Mouse (Mus musculus) urinary bladder, adult 18-20 months (tissue): ENCODE results near the gene Dnhd1.
A peak's percentile ranks its signal among the peaks of the same experiment; 100 is the strongest.
"Not testable (repeated sequence)": the region's sequence is repeated elsewhere in the genome, so short reads cannot be mapped to it uniquely, and the experiment has no call there.

Source experiments
- DNase-seq, 2 experiments: peaks; one replicate each; pipeline ENCODE4 v3.0.0; 2022; ENCODE audit warnings: low spot score in 2 of 2, mixed read lengths in 2 of 2

The Dnhd1 gene

DNA sequence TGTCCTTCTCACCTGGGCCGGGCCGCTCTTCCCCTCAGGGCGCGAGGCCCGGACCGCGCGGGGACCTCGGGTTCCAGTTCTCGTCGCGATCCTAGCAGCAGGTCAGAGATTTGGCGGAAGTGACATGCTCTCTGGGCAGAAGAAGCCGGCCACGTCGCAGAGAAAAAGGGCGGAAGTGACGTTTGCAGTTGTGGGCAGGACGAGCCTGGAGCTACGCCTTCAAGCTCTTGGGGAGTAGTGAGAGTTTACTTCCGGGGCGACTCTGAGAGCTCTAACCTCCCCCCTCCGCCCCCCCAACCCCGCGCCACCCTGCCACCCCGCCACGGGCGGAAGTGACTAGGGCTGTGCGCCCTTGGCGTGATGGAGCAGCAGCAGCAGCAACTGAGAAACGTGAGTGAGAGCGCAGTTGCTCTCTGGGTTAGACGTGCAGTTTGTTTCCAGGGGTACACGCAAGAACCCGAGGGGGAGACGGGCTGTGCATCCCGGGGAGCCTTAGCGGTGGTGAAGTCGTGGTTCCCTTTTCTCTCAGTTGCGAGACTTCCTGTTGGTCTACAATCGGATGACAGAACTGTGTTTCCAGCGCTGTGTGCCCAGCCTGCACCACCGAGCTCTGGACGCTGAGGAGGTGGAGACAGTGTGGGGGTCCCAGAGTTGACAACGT is 10.3 kb upstream of the Dnhd1 start, which contains the start of the genes Arfip2 and Gm45799:
Arfip2 (minus strand) TSS at position 184 of the 661 bp plus-strand sequence.
Gm45799 (plus strand) TSS at position 320 of the 661 bp plus-strand sequence.
- DNase-seq: peak; percentile 91 to 97

DNA sequence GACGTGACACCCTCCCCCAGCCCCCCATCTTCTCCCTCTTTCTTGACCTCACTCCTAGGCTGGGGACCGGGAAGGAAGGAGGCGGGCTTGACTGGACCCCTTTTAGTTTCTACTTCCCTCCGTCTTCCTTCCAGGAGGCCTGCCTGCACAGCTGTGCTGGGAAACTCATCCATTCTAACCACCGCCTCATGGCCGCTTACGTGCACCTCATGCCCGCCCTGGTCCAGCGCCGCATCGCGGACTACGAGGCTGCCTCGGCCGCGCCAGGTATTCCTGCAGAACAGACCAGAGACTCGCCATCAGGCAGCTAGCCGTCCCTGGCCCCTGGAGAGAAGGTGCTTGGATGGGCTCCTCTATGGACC is 9.8 kb upstream of the Dnhd1 start:
- DNase-seq: peak in 1 of 2 experiments; percentile 33

DNA sequence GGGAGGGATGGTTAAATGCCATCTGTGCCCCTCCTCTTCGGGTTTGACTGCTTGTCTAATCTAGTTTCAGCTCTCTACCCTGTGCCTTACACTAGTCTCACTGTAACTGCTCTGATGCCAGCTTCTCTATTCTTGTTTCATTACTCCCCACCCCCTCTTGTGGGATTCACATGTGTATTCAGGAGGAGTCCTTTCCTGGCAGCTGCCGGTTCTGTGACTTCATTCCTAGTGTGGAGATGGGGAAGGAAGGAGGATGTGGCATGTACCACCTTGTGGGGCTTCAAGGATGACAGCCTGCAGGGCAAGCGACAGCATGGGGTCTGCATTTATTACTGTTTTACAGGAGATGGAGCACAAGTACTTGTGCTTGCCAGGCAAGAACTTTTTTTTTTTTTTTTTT is 8.7 kb upstream of the Dnhd1 start:
- DNase-seq: no peak

DNA sequence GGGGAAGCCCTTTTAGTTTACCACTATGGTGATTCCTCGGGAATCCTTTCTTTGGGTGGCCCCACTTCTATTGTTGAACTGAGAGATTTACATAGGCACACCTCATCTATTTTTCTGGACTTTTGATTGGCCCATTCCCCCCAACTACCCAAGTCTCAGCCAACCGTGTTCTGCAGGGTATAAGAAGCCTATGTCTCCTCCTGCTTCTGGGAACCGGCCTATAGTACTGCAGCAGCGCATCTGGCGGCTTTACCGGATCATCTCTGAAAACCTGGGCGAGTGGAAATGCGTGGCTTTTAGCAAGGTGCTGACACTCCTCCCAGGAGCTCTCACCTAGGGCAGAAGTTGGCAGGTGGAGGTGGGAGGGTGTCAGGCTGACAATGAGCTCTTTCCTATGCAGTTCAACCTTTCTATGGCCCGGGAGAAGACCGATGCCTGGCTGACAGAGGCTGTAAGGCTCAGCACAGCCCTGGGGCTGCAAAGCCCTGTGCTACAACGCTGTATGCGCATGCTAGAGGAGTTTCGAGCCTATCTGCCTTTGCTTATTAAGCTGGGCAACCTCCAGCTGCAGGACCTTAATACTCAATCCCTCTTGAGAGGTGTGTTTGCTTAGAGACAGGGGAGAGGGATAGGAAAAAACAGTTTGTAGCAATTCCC is 35.0 kb downstream of the Dnhd1 start:
- DNase-seq: no peak

DNA sequence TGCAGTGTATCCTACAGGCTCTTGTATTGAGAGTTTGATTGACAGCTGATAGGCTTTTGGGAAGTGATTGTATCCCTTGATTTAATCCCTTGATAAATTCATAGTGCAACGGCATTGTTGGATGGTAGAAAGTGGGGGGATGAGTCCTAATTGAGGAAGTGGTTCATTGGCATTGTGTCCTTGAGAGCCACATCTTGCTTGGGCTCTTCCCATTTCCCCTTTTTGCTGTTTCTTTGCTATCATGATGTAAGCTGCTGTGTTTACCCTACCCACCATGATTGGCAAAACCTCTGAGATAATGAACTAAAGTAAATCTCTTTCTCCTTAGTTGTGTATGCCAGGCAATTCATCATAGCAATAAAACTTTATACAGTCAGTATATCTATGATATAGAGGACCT is 40.2 kb downstream of the Dnhd1 start:
- no peak for DNase-seq

DNA sequence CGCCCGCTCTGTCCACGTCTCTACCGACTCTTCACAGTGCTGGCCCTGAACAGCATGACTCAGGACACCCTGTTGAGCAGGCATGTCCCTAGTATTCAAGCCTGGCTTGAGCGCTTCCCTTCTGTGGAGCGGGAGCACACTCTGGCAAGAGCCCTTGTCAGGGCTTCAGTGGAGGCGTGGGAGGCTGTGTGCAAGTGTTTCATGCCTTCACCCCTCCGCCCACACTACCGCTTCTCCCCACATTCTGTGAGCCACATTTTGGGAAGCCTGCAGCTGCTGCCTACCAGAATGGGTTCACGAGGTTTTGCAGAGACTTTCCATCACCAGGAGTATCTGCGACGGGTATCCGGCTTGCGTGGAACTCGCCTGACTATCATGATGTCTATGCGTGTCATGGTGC is 52.6 kb downstream of the Dnhd1 start:
- no peak for DNase-seq

DNA sequence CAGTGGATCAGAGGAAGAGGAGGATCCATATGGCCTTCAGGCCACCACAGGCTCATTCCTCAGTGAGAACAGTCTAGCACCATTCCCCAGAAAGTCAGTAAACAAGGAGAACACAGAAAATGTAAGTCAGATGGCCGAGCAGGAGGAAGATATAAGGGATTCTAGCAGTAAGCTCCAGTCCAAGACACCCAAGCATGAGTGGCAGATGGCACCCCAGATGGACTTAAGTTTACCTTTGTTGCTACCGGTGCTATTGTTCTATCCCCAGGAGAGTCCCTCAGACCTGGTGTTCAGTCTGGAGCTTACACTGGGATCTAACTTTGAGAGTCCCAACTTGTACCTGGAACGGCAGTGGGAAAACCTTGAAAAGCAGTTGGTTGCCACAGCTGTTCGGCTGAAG is 53.2 kb downstream of the Dnhd1 start:
- no peak for DNase-seq

DNA sequence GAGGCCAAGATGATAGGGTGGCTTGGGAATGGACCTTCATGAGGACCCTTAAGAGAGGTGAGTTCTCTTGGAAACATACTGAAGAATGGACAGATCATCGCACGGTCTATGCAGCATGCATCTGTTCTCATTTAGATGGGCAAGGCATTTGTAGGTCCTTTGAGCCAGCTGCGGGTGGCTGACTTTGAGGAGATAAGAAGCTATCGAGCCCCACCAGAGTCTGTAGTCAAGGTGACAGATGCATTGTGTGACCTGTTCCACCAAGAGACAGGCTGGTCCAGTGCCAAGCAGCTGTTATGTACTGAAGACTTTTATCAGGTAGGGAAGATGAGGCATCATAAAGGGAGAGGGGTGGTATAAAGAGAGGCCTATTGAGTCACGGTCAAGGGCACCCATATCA is 58.1 kb downstream of the Dnhd1 start:
- no peak for DNase-seq

DNA sequence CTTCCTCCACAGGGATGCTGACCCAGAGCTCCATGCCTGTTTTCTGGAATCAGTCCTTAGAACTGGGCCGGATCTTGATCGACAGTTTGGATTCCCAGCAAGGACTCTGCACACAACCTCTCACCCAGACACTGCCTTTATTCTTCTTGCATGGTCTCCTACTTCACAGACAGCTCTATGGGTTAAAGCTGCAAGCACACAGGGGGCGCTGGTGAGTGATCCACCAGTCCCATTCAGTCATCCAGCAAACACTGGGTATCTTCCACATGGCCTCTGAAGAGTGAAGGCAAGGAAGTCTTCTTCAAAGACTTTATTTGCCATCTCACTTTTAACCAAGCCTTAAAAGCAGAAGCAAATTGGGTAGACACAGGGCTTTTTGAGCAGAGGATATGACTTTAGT is 64.7 kb downstream of the Dnhd1 start:
- DNase-seq: no peak

DNA sequence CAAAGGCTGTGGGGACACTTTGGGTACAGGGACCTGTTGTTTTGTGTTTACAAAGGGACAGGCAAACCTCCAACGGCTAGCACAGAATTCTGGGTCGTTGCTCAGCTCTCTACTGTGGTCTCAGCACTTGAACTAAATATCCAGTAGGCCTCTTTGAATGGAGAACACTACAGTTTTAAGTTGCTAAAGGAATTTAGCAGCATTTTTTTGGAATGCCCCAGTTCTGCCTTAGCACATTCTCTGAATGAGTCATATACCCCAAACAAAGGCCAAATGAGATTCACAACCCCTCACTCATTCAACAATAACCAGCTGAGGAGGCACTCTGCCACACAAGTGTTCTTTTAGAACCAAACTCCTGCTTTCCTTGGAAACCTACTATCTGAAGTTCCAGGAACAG is 71.3 kb downstream of the Dnhd1 start:
- DNase-seq: no peak

DNA sequence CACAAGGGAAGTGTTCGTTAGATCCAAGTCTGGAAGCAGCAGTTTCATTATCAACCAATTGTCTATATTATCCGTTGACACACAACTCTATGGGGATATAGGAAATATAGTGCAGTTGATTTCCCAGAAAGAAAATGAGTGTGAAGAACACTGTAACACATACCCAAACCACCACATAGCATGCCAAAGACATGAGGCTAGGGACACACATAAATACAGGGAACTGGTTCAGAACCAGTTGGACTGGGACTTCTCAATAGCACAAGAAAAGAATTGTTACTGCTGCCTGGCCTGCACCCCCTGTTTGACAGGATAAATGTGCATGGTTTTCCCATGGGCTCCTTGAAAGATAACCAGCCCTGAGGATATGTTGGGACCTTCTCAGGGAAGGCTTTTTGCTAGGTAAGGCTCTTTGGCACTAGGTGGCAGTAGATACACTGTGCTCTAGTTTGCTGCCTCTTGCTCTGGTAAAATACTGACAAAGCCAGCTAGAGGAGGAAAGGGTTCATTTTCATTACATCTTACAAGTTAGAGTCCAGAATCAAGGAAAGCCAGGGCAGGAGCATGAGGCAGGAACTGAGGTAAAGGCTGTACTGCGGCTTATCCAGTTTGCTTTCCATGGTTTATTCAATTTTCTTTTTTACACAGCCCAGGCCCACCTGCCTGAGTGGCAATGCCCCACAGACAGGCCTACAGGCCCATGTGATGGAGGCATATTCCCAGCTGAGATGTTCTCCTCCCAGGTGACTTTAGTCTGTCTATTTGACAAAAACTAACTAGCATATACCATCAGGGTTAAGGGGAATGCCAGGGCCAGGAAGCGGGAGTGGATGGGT is 75.7 kb downstream of the Dnhd1 start:
- DNase-seq: no peak

DNA sequence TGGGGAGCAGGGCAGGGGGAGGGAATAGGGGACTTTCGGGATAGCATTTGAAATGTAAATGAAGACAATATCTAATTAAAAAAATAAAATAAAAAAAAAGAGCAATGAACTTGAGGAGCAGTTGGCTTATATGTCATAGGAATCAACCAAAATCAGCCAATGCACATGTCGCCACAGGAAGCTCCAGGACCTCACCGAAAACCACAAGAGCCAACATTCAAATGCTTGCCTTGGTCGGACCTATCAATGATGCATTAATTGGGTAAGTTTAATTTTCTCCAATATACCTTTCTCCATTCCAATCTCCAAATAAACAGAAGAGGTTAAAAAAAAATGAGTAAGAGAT is 76.3 kb downstream of the Dnhd1 start:
- no peak for DNase-seq

DNA sequence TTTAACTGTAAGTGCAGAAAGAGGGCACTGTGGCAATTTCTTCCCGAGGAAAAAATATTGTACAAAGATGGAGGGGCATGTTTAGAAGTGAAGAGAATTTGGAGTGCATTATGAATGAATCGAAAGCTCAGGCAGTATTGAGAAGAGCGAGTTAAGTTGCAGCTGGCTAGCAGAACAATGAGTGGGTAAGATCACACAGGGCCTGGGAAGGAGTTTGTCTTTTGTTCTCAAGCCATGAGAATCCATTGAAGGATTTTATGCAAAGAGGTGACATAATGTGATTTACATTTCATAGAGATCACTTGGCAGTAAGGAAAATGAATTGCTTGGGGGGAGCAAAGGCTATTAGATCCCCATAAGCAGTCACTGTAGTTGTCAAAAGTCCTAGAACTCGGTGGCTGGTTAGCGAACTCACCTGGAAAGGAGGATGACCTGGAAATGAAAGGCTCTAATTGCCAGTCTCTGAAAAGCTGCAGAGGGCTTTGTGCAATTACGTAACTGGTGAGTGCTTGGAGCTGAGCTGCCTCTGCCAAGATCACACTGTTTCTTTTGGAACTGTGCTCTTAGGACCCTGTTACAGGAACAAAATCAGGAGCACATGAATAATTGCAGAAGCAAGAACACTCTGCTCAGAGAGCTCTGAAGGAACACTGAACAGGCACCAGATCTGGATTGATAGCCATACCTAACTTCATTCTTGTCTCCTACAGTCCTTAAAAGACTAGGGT is 78.2 kb downstream of the Dnhd1 start:
- no peak for DNase-seq

DNA sequence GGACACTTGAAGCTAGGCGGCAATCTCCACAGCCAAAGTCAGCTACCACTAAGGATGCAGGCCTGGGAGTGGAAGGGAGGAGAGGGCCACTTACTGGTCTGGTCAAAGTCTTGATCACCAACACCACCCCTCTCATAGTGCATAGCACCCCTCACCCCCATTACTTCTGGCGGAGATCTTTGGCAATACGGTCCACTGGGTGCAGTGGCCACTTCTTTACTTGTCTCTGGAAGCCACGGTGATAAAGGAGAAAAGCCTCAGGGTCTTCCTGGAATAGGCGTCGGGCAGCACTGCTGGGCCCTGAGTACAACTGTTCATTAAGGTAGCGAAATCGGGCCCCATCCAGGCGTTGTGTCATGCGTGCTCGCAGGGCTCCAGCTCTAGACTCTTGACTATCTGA is 83.2 kb downstream of the Dnhd1 start:
- DNase-seq: no peak

DNA sequence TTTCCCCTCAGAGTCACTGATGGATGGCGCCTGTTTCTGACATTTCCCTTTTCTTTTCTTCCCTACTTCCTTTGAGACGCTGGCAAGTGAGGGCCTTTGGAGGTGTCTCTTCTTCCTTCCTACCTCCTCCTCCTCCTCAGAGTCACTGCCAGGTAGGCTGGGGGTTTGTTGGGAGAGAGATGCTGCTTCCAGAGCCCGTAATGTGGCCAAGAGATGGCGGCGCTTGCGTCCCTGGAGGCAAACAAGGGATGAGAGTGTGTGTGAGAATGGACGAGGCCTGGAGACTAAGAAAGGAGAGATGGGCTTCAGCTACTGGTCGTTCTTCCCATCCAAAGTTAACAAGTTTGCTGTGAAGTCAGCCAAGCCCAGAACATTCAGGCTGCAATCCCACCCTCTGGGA is 84.2 kb downstream of the Dnhd1 start:
- DNase-seq: no peak

DNA sequence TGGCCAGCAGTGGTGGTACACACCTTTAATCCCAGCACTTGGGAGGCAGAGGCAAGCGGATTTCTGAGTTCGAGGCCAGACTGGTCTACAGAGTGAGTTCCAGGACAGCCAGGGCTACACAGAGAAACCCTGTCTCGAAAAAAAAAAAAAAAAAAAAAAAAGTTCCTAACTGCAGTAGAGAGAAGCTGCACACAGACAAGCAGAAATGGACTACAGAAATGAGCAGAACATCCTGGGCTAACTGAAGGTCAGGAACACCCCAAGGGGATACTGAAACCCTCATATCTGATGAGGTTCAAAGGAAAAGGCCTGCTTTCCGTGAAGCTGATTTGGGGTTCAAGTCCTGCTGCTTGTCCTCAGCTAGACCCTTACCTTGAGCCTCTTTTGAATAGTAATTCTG is 84.8 kb downstream of the Dnhd1 start:
- not testable (repeated sequence) for DNase-seq

DNA sequence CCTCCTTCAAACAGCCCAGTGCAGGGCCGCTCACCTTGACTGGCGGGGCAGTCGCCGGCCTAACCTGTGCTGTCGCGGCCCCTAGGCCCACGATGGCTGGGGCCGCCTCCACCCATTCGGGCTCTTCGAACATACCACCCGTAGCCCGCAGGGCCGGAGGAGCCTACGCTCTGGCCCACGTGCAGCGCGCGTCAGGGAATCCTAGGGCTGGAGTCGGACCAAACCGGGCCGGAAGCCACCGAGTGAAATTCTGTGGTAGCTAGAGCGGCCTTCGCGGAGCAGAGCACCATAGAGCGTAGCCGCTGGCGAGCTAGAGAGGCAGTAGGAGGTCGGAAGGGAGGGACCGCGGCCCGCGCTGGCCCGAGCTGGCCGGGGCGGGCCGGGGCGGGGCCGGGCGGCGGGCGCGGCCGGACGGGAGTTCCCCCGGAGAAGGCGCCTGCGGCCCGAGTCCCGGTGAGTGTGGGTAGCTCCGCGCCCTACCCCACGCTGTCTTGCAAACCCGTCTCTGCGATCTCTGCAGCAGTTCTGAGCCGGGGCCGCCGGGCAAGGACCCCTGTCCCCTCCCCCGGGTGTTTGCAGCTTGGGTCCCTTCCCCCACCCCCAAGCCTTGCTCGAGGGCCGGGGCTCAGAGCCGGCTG is 85.8 kb downstream of the Dnhd1 start, which contains the start of gene Ilk:
Ilk (plus strand) TSS at position 329 of the 638 bp plus-strand sequence.
- DNase-seq: peak; percentile 80 to 93

DNA sequence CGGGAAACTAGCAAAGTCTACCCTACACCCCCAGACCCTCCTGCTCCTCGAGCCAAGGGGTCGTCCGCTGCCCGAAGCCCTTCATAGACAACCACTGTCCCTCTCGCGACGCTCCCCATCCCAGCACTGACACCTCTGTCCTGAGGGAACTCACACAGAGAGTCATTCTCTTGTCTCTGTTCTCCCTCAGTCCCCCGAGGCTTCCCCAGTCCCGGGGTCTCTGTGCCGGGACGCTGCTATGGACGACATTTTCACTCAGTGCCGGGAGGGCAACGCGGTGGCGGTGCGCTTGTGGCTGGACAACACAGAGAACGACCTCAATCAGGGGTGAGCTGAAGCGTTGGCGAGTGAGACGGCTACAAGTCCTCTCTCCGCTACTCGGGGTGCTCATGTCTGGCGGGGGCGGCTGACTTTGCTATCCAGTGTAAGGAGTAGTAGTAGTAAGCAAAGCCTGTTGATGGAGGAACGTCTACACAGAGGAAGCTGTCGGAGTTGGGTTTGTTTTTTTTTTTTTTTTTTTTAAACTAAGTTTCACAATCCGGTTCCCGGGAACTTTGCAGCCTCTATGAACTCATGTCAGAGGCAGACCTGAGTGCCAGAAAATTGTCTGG is 86.4 kb downstream of the Dnhd1 start, which contains the start of gene Rrp8:
Rrp8 (minus strand) TSS at position 475 of the 611 bp plus-strand sequence.
- DNase-seq: peak; percentile 22 to 75

DNA sequence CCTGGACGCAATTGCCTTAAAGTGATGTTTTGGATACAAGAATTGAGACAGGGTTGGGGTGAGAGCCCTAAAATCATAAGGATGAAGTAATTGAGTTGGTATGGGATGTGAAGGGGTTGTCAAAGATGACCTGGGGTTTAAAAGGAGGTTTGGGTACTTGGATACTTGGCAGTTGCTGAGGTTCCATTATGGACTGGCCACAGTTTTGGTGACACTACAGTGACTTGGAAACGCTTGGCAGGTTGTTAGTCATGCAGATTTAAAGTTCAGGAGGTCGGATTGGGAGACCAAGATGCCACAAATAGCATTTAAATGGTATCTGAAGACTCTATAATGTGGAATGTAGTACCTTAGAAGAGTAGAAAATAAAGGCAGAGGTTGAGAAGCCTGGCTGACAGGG is 87.0 kb downstream of the Dnhd1 start:
- DNase-seq: no peak

DNA sequence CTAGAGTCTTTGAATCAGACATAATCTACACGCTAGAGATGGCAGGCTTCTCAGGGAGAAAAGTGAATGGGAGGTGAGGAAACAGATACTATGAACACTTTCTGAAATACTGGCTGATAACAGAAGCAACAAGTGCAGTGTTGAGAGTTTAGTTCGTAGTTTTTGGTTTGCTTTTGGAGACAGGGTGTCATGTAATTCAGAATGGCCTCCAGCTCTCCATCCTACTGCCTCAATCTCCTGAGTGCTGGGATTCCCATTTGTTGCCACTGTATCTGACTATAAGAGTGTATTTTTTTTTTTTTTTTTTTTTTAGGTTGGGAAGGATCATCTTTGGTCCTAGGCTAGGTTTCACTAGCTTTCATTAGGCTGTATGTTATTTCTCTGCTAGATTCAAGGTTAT is 87.7 kb downstream of the Dnhd1 start:
- no peak for DNase-seq

DNA sequence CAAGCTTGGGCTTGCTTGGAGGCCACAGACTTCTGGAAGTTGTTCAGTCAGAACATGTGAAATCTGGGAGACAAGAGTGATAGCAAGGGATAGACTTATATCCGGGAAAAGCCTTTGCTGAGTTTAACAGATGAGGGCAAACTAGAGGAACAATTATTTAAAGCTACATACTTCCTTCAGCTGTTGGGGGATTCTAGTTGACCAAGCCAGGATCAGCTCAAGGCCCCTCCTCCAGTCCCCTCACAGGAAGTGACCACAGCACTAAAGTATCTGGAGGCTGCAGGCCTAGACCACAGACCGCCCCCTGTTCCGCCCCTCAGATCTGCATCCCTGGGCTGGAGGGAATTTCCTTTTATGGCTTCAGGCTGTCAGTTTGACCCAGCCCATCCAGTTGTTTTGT is 88.3 kb downstream of the Dnhd1 start:
- peak in 1 of 2 experiments; percentile 52 for DNase-seq
